Mouse (Mus musculus) C2C12 (cell line): ENCODE results near the gene Ntrk1.

ENCODE experiments used
- CEBPB ChIP-seq: IDR thresholded peaks from one replicate; pipeline ENCODE4 v1.6.1; 2011; ENCODE audit warnings: low read depth, mild to moderate bottlenecking, control low read depth, moderate library complexity
- CTCF ChIP-seq: IDR thresholded peaks from one replicate; pipeline ENCODE4 v1.5.1; 2011; ENCODE audit not compliant: control insufficient read depth, insufficient read depth, insufficient read length
- FOSL1 ChIP-seq: IDR thresholded peaks from one replicate; pipeline ENCODE4 v1.8.0; 2011; ENCODE audit warnings: mild to moderate bottlenecking, low read length; ENCODE audit not compliant: poor library complexity, insufficient read depth, severe bottlenecking
- MAX ChIP-seq: IDR thresholded peaks from one replicate; pipeline ENCODE4 v1.6.1; 2011; ENCODE audit warnings: mild to moderate bottlenecking, control low read depth
- MYOD1 ChIP-seq: IDR thresholded peaks from one replicate; pipeline ENCODE4 v1.6.1; 2011; ENCODE audit warnings: low read depth; ENCODE audit not compliant: control insufficient read depth, insufficient read length
- MYOG ChIP-seq: IDR thresholded peaks from one replicate; pipeline ENCODE4 v1.6.1; 2011; ENCODE audit not compliant: control insufficient read depth, insufficient read length; ENCODE audit errors: extremely low read depth
- USF1 ChIP-seq: IDR thresholded peaks from one replicate; pipeline ENCODE4 v1.6.1; 2011; ENCODE audit warnings: low read depth, mild to moderate bottlenecking, control low read depth, moderate library complexity

- TF ChIP-seq CTCF (peak; percentile 70), CEBPB (no peak), USF1 (no peak), MYOG (no peak), MYOD1 (no peak), MAX (no peak), FOSL1 (no peak)
These were observed 21.7 kb upstream of the Ntrk1 start for GRCm38 (mm10) chr3:87816646-87817093.
